18 mouse cellular contexts compared by ENCODE assay signal in the genomic region with DNA sequence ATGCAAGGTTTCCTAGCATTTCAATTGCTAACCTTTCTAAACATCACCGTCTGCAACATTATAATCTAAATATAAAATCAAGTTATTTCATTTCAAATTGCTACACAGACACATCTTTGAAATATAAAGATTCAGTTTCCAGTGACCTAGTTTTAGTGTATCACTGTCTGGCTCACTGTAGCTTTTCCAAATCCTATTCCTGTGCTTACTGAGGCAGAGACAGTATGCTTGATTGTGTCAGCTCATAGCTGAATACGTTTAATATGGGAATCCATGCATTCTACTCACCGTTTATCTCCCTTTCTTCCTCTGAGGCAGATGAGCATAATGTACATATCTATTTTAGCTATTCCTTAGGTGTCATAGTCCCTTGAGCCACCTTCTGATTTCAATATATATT.
"Had no signal": no experiment of that assay in that cellular context is flagged by ENCODE, and none has a peak within 500 bp of the region (broad histone marks: within the 10 kb centered on the region; RNA-seq: fewer than 3 reads in every experiment).

No protein-coding gene starts in this region.

- H3K4me1 ChIP-seq: midbrain, embryonic 10.5 days; midbrain, embryonic 12.5 days; neural tube, embryonic 13.5 days; neural tube, embryonic 15.5 days had no signal

- DNase-seq: lung, adult 18-20 months; lung, embryonic 14.5 days; lung, postnatal 10 days; lung, postnatal 4 days; midbrain, embryonic 14.5 days; right cerebral cortex, adult 18-20 months; right cerebral cortex, postnatal 25 days; right cerebral cortex, postnatal 4 days; spleen, adult 18-20 months; thymus, adult 2 months; thymus, postnatal 25 days; thymus, postnatal 4 days had no signal

- H3K27me3 ChIP-seq: midbrain, embryonic 12.5 days; neural tube, embryonic 13.5 days; neural tube, embryonic 15.5 days had no signal

- ATAC-seq: midbrain, embryonic 16.5 days had no signal

- H3K4me3 ChIP-seq: midbrain, embryonic 10.5 days; midbrain, embryonic 12.5 days; myocyte; neural tube, embryonic 13.5 days; neural tube, embryonic 15.5 days had no signal

- H3K9me3 ChIP-seq: midbrain, embryonic 10.5 days; midbrain, embryonic 12.5 days; neural tube, embryonic 13.5 days; neural tube, embryonic 15.5 days had no signal

- H3K4me2 ChIP-seq: lung, embryonic 14.5 days; midbrain, embryonic 12.5 days; neural tube, embryonic 13.5 days; neural tube, embryonic 15.5 days had no signal

- H3K36me3 ChIP-seq: midbrain, embryonic 10.5 days; midbrain, embryonic 12.5 days; neural tube, embryonic 13.5 days; neural tube, embryonic 15.5 days had no signal

- H3K9ac ChIP-seq: lung, embryonic 14.5 days; midbrain, embryonic 12.5 days; neural tube, embryonic 13.5 days; neural tube, embryonic 15.5 days had no signal

- H3K27ac ChIP-seq: midbrain, embryonic 10.5 days; midbrain, embryonic 12.5 days; neural tube, embryonic 13.5 days; neural tube, embryonic 15.5 days had no signal
